Mouse (Mus musculus) macrophage (primary cell): ENCODE data around the gene Myo3a. TPM values are rescaled to one million over a fixed set of nuclear protein-coding genes. Genes with fewer than 3 reads are reported as not detected.
"Not testable (repeated sequence)": the region's sequence is repeated elsewhere in the genome, so short reads cannot be mapped to it uniquely, and the experiment has no call there.

ENCODE experiments used
- H3K27ac ChIP-seq: fragments of 350-480 bp; formaldehyde crosslinking; 2 replicates; pipeline ENCODE4 v1.9.0; 2021
- H3K36me3 ChIP-seq: fragments of 350-480 bp; formaldehyde crosslinking; 2 replicates; pipeline ENCODE4 v1.9.0; 2021; ENCODE audit errors: inconsistent target
- H3K4me3 ChIP-seq: fragments of 350-480 bp; formaldehyde crosslinking; 2 replicates; pipeline ENCODE4 v1.9.0; 2021; ENCODE audit errors: inconsistent target
- H3K79me2 ChIP-seq: fragments of 350-480 bp; formaldehyde crosslinking; 2 replicates; pipeline ENCODE4 v1.9.0; 2021; ENCODE audit errors: inconsistent target
- WGBS: methylation state at CpG from one replicate; pipeline ENCODE4 v1.1.7; 2026; ENCODE audit warnings: inconsistent platforms; ENCODE audit not compliant: missing documents; 5-methylcytosine and 5-hydroxymethylcytosine counted together
- polyA plus RNA-seq: library from polyadenylated mRNA; stranded (reverse); fragments of 250-400 nt; gene quantifications from 3 replicates; pipeline ENCODE4 v1.2.4, GENCODE M21; 2018; ENCODE audit warnings: inconsistent platforms
- total RNA-seq, 78 experiments: library from RNA; depleted of rRNA; stranded (reverse); fragments of 250-400 nt; gene quantifications; 1 replicate in 9 of 78; 2 replicates in 24 of 78; 3 replicates in 43 of 78; 4 replicates in 2 of 78; pipeline ENCODE4 v1.2.4; 2018; ENCODE audit warnings: inconsistent platforms in 56 of 78

The Myo3a gene
- total RNA-seq (2018; cell fraction: chromatin; rRNA removed) = not detected
- total RNA-seq (2018; cell fraction: cytosol; rRNA removed) = not detected
- not detected for total RNA-seq (2018; cell fraction: nucleus; rRNA removed)
- polyA plus RNA-seq = not detected in 3 replicates

DNA sequence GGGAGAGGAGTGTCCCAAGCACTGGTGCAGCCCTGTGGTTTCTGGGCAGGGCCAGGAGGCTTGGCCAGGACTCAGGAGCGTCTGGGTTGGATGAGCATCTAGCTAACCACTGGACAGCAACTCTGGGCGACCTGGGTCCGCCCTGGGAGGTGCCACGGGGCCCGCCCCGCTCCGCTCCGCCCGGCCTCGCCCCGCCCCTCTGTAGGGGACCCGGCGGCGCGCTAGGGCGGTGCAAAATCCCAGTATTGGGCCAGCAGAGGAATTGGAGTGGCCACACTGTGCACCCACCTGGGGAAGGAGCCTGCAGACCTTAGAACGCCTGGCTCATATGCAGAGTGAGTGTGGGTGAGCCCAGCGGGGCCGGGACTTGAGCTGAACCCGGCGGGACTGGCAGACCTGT lies at the start of gene Myo3a:
Myo3a (plus strand) TSS at position 196 of the 400 bp plus-strand sequence.
- Histone ChIP-seq H3K36me3 (no peaks in the 10 kb centered on the region), H3K4me3 (no peak within 1 kb of the TSS), H3K79me2 (no peaks in the 10 kb centered on the region), H3K27ac (no peak within 1 kb of the TSS)
- WGBS = 3% methylated on average over 21 of the region's 21 CpGs

DNA sequence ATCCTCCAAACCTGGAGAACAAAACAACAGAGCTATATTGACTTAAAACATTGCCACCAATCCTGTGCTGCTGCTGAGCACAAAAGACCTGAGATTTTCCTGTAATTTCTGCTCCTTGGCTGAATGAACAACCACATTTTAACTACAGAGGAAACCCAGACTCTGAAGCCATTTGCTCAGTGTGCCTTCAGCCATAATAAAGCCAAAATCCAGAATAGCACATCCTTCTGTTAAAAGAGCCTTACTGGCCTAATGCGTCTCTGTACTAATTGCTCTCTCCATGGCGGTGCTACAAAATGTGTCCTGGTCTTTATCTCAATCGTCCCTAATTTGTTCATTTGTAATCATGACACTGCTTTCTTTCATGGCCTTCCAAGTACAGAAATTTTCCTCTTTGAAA lies 23.2 kb downstream of the Myo3a start:
- H3K36me3 ChIP-seq = no peaks in the 10 kb centered on the region
- WGBS = 88% methylated on average over 3 of the region's 3 CpGs
- H3K4me3 ChIP-seq = no peak overlapping the region
- H3K79me2 ChIP-seq = no peaks in the 10 kb centered on the region
- H3K27ac ChIP-seq = no peak overlapping the region

DNA sequence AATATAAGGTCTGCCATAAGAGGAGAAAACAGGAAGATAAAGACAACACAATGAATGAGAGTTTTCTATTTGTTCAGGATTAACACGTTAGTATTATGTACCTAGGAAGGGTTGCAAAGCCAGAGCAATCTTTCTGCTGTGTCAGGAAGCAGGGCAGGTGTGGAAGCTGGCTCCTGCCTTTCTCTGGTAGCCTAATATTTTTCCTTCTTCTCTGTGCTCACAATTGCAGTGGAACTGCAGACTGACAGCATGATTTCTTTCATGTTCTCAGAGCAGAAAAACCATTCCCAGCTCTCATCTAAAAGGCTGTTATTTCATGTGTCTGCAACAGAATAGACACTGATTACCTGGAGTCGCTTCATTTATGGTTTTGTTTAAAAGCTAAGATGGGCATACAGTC lies 23.7 kb downstream of the Myo3a start:
- WGBS = 81% methylated on average over 2 of the region's 2 CpGs
- no peak overlapping the region for H3K4me3 ChIP-seq
- no peaks in the 10 kb centered on the region for H3K36me3 ChIP-seq
- H3K27ac ChIP-seq = no peak overlapping the region
- no peaks in the 10 kb centered on the region for H3K79me2 ChIP-seq

DNA sequence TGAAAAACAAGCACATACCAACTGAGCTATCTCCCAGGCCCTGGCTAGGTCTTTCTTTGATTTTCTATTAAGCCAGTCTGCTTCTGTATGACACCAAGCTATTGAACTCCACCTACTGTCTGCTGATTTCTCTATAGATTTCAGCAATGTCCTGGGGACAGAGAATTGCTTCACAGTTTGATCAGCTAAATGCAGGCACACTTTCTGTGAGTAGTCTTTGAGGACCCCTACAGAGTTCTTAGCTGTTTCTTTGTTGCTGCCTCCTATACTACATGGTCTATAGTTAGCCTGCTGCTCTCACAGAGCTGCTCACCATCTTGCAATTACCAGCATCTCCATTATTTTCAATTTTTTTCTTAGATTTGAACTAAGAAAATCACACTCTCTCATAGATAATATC lies 28.3 kb downstream of the Myo3a start:
- Histone ChIP-seq H3K27ac (no peak overlapping the region), H3K4me3 (no peak overlapping the region), H3K79me2 (no peaks in the 10 kb centered on the region), H3K36me3 (no peaks in the 10 kb centered on the region)

DNA sequence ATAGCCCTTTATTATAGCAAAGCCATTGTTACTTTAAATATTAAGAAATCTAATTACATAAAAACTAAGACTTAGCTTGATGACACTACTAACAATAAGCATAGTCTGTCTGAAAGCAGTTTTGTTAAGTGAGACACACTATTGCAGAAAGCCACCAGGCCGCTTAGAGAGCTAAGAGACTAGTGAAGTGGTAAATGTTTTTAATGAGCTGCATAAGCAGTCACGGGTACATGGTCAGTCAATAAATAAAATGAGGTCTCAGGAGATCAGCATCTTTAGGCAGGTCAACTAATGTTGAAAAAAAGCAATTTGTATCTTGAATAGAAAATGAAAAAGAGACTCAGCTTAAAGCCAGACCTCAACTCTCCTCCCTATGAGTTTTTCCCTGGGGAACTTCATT lies 44.3 kb downstream of the Myo3a start:
- H3K4me3 ChIP-seq = no peak overlapping the region
- H3K27ac ChIP-seq = no peak overlapping the region
- no peaks in the 10 kb centered on the region for H3K79me2 ChIP-seq
- no peaks in the 10 kb centered on the region for H3K36me3 ChIP-seq
- WGBS = 85% methylated on average over 2 of the region's 2 CpGs

DNA sequence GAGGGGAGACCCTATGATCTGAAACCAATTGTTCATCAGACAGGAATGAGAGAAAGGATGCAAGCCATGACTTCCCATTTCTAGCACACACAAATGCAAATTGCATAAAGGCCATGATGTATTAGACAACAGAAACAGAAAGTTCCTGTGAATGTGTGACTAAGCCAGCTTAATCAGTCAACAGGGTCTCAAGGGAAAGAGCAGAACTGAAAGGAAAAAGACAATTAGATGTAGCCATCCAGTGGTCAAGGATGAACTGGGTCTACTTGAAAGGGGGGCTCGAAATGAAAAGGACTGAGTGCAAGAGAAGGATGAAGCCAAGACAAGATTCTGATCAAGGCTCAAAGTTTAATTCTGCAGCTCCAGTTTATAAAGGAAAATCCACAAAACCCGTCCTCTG lies 58.1 kb downstream of the Myo3a start:
- no peak overlapping the region for H3K4me3 ChIP-seq
- H3K27ac ChIP-seq = no peak overlapping the region
- 59% methylated on average over 2 of the region's 2 CpGs for WGBS
- H3K36me3 ChIP-seq = no peaks in the 10 kb centered on the region
- no peaks in the 10 kb centered on the region for H3K79me2 ChIP-seq

DNA sequence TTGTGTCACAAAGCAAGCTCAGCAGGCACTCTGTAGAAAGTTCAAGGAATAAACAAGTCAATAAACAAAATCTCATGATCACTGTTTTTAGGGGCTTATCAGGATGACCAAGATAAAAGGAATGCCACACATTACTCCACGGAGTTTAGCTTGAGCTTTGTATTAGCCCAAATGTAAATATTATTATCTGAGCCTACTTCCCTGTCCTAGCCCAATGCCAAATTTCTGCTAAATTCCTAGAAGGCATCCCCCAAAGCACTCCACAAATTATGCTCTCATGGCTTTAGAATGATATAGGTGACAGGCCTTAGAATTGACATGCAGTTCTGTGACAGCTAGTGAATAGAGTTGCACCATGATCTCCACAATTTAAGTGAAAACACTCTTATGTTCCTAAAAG lies 58.5 kb downstream of the Myo3a start:
- Histone ChIP-seq H3K79me2 (no peaks in the 10 kb centered on the region), H3K36me3 (no peaks in the 10 kb centered on the region), H3K27ac (no peak overlapping the region), H3K4me3 (no peak overlapping the region)
- 43% methylated on average over 1 of the region's 1 CpGs for WGBS

DNA sequence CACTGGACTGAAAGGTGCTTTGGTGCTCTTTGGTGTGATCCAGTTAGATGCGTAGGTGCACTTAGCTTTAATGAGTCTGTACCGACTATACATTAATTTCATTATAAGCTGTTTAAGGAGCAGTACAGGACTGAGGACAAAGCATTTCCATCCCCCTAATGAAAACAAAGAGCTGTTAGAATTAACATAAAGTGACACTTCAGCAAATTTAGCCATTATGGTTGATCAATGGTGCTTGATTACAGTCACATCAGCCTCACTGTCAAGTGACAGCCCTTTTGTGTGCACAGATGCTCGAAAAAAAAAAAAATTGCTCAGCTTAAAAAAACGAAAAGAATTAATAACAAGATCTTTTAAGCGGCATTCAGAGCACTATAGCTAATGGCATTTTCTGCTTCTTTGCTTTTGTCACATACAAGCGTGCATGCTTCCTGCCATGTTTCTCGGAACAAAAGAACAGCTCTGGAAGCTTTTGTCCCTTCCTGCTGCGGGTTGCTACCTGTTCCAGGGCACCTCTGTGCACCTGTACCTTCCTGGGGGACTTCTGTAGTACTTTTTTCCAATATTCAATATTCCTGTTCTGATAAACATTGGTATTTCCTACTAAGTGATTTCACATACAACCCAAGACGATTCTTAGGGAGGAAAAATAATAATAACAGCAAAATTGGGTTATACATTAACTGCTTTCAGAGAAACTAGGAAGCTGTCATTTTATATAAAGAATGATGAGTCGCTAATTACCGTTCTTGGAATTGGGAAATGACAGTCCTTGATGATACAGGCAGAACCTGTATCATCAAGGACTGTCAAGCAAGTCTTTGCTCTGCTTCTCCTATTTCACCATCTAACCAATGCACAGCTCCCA lies 66.5 kb downstream of the Myo3a start:
- Histone ChIP-seq H3K36me3 (no peaks in the 10 kb centered on the region), H3K4me3 (no peak overlapping the region), H3K27ac (no peak overlapping the region), H3K79me2 (no peaks in the 10 kb centered on the region)
- WGBS = 69% methylated on average over 11 of the region's 11 CpGs

DNA sequence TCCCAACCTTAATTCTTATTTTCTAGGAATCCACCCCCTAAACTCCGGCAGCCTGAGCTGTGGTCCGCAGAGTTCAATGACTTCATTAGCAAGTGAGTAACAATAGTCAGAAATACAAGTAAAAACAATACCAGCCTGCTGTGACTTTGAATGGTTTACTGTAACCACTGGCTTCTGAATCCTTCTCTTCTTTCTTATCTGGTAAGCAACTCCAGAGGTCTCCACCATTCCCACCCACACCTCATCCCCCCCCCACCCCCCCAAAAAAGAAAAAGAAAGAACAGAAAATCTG lies 67.1 kb downstream of the Myo3a start:
- H3K79me2 ChIP-seq = no peaks in the 10 kb centered on the region
- no peak overlapping the region for H3K27ac ChIP-seq
- no peaks in the 10 kb centered on the region for H3K36me3 ChIP-seq
- WGBS = 61% methylated on average over 2 of the region's 2 CpGs
- no peak overlapping the region for H3K4me3 ChIP-seq

DNA sequence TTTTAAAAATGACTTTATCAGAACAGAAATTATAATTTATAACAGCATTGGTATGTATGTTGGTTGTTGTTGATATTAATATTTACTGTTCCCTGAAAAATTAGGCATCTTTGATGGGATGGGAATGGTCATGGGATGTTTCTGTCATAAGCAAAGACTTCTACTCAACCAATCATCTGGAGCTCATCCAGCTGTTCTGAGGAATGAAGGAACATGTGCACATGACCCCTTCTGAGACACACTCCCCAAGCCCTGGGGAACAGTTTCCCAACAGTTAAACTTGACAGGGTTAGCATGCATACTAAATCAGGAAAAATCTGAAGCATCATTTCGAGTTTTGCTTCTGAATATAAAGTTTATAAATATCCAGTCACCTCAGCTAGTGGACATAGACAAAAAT lies 70.6 kb downstream of the Myo3a start:
- H3K4me3 ChIP-seq = no peak overlapping the region
- no peak overlapping the region for H3K27ac ChIP-seq
- H3K79me2 ChIP-seq = no peaks in the 10 kb centered on the region
- H3K36me3 ChIP-seq = no peaks in the 10 kb centered on the region
- WGBS = 75% methylated on average over 1 of the region's 1 CpGs

DNA sequence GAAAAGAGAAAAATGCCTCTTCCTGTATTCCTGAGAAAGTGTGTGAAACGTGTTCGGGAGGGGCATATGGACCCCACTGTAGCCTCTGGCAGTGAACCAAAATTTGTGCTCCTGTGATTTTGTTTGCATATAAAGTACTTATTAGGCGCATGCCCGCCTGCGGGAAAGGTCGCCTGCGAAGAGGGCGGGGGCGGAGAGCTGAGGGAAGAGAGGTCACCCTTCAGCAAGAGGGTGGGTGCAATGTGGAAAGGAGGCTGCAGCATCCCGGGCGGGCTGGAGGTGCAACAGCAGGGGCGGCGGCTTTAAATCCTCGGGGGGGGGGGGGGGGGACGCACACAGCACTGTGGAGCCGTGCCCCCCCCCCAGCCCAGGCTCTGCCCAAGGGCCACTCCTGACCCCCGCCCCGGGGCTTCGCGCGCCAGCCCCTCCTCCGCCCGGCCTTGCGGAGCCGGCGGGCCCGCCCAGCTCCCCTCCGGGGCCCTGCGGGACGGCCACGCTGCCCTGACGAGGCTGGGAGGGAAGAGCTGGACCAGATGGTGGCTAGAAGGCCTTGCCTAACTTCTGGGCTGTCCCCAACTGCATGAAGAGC lies 111.1 kb downstream of the Myo3a start:
- no peak overlapping the region for H3K4me3 ChIP-seq
- H3K27ac ChIP-seq = no peak overlapping the region
- H3K36me3 ChIP-seq = no peaks in the 10 kb centered on the region
- 16% methylated on average over 32 of the region's 32 CpGs for WGBS
- H3K79me2 ChIP-seq = no peaks in the 10 kb centered on the region

DNA sequence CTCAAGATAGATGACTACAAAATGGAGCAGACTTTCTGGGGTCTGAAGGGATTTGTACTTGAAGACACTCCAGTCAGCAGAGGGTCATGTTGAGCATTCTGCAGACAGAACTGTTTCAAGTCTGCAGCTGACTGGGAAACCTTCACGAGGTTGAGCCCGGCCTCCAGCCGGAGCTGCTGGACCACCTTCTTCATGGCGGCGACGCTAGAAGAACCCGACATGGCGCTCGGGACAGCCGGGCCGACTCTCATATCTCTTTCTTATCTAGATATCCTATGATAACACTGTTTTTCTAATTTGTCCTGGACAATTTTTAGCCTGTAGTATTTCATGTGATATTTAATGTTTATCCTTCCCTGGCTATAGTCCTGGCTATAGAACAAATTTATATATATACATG lies 183.2 kb downstream of the Myo3a start:
- H3K4me3 ChIP-seq, H3K27ac ChIP-seq, H3K36me3 ChIP-seq, H3K79me2 ChIP-seq: not testable (repeated sequence)
- WGBS = 94% methylated on average over 11 of the region's 11 CpGs

DNA sequence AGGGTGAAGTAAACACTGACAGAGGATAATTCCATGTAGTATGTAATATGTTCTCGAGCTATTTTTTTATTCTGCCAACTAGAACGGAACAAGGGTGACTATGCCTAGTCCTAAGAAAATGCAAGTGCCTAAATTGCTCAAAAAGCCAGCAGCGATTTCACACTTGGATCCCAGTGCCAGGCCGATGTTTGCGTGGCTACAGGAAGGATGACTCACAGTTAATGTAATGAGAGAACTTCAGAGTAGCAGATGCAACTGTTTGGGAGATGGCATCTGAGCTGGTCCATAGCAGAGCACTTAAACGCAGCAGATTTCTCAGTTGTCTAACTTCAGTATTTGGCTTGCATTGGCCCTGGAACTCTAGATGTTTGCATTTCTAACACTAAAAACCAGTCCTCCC lies 321.1 kb downstream of the Myo3a start:
- no peaks in the 10 kb centered on the region for H3K36me3 ChIP-seq
- H3K27ac ChIP-seq = no peak overlapping the region
- H3K79me2 ChIP-seq = no peaks in the 10 kb centered on the region
- WGBS = 80% methylated on average over 6 of the region's 6 CpGs
- H3K4me3 ChIP-seq = no peak overlapping the region

DNA sequence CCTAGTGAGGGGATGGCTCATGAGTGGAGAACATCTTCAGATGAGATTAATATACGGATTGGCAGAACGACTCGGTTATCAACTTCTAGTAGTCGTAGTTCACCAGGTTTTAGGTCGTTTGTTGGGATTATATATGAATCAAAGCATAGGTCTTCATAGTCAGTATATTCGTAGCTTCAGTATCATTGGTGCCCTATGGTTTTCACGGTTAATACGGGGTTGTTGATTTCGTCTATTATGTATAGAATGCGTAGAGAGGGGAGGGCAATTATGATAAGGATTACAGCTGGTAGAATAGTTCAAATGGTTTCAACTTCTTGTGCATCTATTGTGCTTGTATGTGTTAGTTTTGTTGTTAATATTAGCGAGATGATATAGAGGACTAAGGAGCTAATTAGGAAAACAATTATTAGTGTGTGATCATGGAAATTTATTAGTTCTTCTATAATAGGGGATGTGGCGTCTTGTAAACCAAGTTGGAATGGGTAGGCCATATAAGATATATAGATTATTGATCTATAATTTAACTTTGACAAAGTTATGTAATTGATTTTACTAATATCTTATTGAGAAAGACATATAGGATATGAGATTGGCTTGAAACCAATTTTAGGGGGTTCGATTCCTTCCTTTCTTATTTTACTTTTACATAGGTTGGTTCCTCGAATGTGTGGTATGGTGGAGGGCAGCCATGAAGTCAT lies 360.3 kb downstream of the Myo3a start:
- not testable (repeated sequence) for H3K36me3 ChIP-seq, H3K27ac ChIP-seq, H3K79me2 ChIP-seq, H3K4me3 ChIP-seq
- 86% methylated on average over 9 of the region's 14 CpGs for WGBS

DNA sequence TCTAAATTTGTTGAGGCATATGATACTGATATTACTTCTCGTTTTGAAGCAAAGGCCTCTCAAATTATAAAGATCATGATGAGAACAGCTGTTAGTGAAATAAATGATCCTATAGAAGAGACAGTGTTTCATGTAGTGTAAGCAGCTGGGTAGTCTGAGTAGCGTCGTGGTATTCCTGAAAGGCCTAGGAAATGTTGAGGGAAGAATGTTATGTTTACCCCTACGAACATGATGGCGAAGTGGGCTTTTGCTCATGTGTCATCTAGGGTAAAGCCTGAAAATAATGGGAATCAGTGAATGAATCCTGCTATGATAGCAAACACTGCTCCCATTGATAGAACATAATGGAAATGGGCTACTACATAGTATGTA lies 360.9 kb downstream of the Myo3a start:
- WGBS = 90% methylated on average over 5 of the region's 5 CpGs
- not testable (repeated sequence) for H3K36me3 ChIP-seq, H3K4me3 ChIP-seq

More for the DNA sequence above, 360.9 kb downstream of the Myo3a start:
- not testable (repeated sequence) for H3K27ac ChIP-seq, H3K79me2 ChIP-seq
